Mouse (Mus musculus) forebrain, embryonic 16.5 days (tissue): ENCODE results near the gene Magi3. TPM values are rescaled to one million over a fixed set of nuclear protein-coding genes. Genes with fewer than 3 reads are reported as not detected.
A peak's percentile ranks its signal among the peaks of the same experiment; 100 is the strongest.

Experiments
- ATAC-seq: fragments of 200-750 bp; cut with Nextera tagmentation; 2 replicates; pipeline ENCODE4 v1.8.0; 2017; ENCODE audit warnings: mild to moderate bottlenecking, moderate library complexity
- H3K27ac ChIP-seq: fragments of 300-500 bp; sonication (generic); 2 replicates; pipeline ENCODE4 v1.5.1; 2014; ENCODE audit warnings: low read length, control low read depth
- H3K27me3 ChIP-seq: fragments of 300-500 bp; sonication (generic); replicated peaks from 2 replicates; pipeline ENCODE4 v1.6.1; 2014; ENCODE audit warnings: low read length; ENCODE audit not compliant: control insufficient read depth, insufficient read depth
- H3K36me3 ChIP-seq: fragments of 300-500 bp; sonication (generic); 2 replicates; pipeline ENCODE4 v1.6.1; 2014; ENCODE audit not compliant: control insufficient read depth, insufficient read depth
- H3K4me1 ChIP-seq: fragments of 300-500 bp; sonication (generic); replicated peaks from 2 replicates; pipeline ENCODE4 v1.6.1; 2014; ENCODE audit warnings: low read length; ENCODE audit not compliant: control insufficient read depth, insufficient read depth
- H3K4me2 ChIP-seq: fragments of 300-500 bp; sonication (generic); 2 replicates; pipeline ENCODE4 v1.6.1; 2014; ENCODE audit warnings: mild to moderate bottlenecking, low read length, control low read depth
- H3K4me3 ChIP-seq: fragments of 300-500 bp; sonication (generic); replicated peaks from 2 replicates; pipeline ENCODE4 v1.5.1; 2014; ENCODE audit warnings: mild to moderate bottlenecking, low read length, control low read depth
- H3K9ac ChIP-seq: fragments of 300-500 bp; sonication (generic); replicated peaks from 2 replicates; pipeline ENCODE4 v1.6.1; 2014; ENCODE audit warnings: low read depth, low read length, control low read depth
- H3K9me3 ChIP-seq: fragments of 300-500 bp; sonication (generic); 2 replicates; pipeline ENCODE4 v1.6.1; 2016; ENCODE audit warnings: low read length; ENCODE audit not compliant: control insufficient read depth
- WGBS: fragments of 180-500 bp; shearing (Covaris S2); extraction: QIAGEN DNeasy Blood & Tissue Kit; methylation state at CpG from one replicate; pipeline ENCODE4 v1.1.7; 2014; 5-methylcytosine and 5-hydroxymethylcytosine counted together
- polyA plus RNA-seq: library from polyadenylated mRNA; unstranded; fragments of >200 nt; fragmentation: Nextera tagmentation; extraction: Ambion mirVana; gene quantifications from 2 replicates; pipeline ENCODE4 v1.2.1, GENCODE M21; 2015

Magi3 gene
- polyA plus RNA-seq, 1 experiment from 2014 or later = 7.6 TPM

DNA sequence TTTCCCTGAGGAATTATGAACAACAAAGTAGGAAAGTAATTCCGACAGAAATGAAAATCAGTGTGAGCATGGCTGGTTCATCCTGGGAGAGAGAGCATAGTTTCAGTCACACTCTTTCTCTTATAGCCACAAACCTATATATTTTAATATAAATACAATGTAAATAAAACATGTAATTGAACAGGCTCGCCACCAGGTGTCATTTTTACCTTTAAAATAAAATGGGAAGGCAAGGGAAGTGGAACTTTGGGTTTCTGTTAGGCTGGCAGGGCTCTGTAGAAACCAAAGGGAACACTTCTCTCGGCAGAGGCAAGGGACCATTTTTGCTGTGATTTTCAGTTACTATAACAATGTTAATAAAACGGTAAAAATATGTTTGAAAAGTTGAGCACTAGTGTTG is 200.7 kb downstream of the Magi3 start:
- Histone ChIP-seq H3K9me3 (no peaks in the 10 kb centered on the region), H3K4me2 (no peak overlapping the region), H3K36me3 (peaks cover 8% of the 10 kb centered on the region), H3K4me1 (no peaks in the 10 kb centered on the region), H3K27me3 (no peaks in the 10 kb centered on the region), H3K27ac (no peak overlapping the region), H3K9ac (no peak overlapping the region), H3K4me3 (no peak overlapping the region)
- no peak for ATAC-seq
- WGBS = 60% methylated on average over 4 of the region's 4 CpGs

DNA sequence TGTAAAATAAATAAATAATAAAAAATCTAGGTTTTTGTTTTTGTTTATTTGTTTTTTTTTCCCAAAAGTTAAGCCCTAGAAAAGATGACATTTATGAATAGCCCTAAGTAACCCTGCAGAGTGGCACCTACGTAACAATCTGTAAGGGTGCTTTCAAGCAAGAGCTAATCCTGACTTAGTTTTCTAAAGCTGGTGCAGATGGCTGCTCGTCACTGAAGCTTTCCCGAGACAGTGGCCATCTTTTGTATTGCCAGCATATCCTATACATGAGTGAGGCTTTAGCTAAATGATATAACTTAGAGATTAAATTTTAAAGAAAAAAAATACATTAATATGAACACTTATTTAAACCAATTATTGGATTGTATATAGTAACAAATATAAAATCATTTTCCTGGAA is 202.2 kb downstream of the Magi3 start:
- peaks cover 8% of the 10 kb centered on the region for H3K36me3 ChIP-seq
- 41% methylated on average over 3 of the region's 3 CpGs for WGBS
- no peak for ATAC-seq

DNA sequence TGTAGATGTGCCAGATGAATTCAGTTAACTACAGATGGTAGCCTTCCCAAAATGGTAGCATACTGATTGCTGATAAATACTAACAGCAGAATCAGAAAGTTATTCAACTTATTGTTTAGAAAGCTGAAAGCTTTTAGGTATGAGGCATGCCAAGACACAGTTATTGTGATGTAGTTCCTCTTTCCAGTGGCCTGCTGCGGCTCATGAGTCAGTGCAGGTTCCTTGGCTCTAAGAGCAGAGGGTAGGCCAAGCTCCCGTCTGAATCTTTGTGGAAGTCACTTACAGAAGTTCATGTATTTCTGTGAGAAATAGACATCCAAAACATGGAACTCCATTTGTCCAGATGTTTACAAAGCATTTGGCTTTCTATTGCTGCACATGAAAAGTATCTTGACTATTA is 208.2 kb downstream of the Magi3 start:
- WGBS = 87% methylated on average over 2 of the region's 2 CpGs
- Histone ChIP-seq H3K4me3 (no peak overlapping the region), H3K9me3 (no peaks in the 10 kb centered on the region), H3K9ac (no peak overlapping the region), H3K27me3 (no peaks in the 10 kb centered on the region), H3K4me2 (no peak overlapping the region), H3K36me3 (peaks cover 6% of the 10 kb centered on the region; the same call in 1 of the 2 replicates), H3K27ac (no peak overlapping the region), H3K4me1 (peaks cover 1% of the 10 kb centered on the region)
- no peak for ATAC-seq

More for the DNA sequence above, 202.2 kb downstream of the Magi3 start:
- no peak overlapping the region for H3K4me3 ChIP-seq
- H3K9me3 ChIP-seq = no peaks in the 10 kb centered on the region
- no peaks in the 10 kb centered on the region for H3K27me3 ChIP-seq
- H3K4me1 ChIP-seq = no peaks in the 10 kb centered on the region
- no peak overlapping the region for H3K27ac ChIP-seq
- no peak overlapping the region for H3K4me2 ChIP-seq
- H3K9ac ChIP-seq = no peak overlapping the region

DNA sequence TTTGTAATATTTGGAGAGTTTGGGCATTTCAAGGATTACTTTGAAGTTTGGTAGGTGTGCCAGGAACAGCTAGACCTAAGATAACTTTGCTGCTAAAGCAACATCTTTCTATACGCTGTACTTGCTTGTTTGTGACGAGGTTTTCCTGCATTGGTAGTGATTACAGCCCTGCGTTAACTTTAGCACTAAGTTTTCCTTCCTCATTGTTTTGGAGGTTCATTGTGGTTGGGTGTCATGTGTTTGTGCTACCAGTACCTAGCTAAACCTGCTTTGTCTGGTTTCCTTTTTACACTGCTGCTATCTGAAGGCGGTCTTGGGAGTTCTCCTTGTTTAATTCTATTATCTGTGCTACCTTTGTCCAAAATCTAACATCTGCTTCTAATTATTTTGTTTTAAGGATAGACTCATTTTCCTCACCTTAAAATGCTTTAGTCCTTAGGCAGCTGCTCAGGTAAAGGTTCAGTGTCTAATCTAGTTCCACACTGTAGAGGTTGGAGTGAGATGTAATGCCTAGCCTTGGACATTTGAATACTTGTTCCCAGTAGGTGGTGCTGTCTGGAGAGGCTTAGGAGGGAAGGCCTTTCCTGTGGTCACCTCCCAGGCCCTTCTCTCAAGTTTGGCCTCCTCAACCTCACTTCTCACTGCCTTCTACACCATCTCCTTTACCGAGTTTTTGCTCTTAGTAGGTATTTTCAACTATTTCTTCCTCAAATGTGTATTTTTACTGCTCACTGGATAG is 210.1 kb downstream of the Magi3 start:
- Histone ChIP-seq H3K9ac (no peak overlapping the region), H3K4me3 (no peak overlapping the region)
- ATAC-seq = no peak

DNA sequence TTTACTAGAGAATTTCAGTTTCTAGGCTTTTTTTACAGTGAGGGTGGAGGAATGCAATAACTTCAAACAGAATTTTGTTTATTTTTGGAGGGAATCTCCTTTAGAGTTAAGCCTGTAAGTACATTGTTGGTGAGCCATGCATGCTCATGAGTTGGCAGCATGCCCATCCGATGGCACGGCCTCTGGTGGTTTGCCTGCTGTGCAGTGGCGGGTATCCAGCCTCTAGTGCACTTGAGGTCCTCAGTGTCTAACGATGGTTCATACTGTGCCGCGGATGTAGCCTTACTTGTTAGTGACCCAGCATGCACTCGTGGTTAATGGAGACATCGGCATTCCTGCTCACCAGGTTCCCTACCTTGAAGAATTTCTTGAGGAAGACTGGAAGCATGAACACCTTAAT is 212.7 kb downstream of the Magi3 start:
- Histone ChIP-seq H3K4me1 (peaks cover 3% of the 10 kb centered on the region), H3K9me3 (no peaks in the 10 kb centered on the region), H3K4me3 (no peak overlapping the region), H3K27me3 (no peaks in the 10 kb centered on the region), H3K4me2 (no peak overlapping the region), H3K36me3 (peaks cover 16% of the 10 kb centered on the region), H3K9ac (no peak overlapping the region), H3K27ac (no peak overlapping the region)
- ATAC-seq = peak; percentile 57; the same call in 1 of the 2 replicates
- 30% methylated on average over 8 of the region's 8 CpGs for WGBS

More for the DNA sequence above, 210.1 kb downstream of the Magi3 start:
- H3K27me3 ChIP-seq = no peaks in the 10 kb centered on the region
- peaks cover 11% of the 10 kb centered on the region for H3K36me3 ChIP-seq
- WGBS = 93% methylated on average over 5 of the region's 5 CpGs
- H3K4me1 ChIP-seq = peaks cover 3% of the 10 kb centered on the region
- no peak overlapping the region for H3K27ac ChIP-seq
- H3K9me3 ChIP-seq = no peaks in the 10 kb centered on the region
- H3K4me2 ChIP-seq = no peak overlapping the region

DNA sequence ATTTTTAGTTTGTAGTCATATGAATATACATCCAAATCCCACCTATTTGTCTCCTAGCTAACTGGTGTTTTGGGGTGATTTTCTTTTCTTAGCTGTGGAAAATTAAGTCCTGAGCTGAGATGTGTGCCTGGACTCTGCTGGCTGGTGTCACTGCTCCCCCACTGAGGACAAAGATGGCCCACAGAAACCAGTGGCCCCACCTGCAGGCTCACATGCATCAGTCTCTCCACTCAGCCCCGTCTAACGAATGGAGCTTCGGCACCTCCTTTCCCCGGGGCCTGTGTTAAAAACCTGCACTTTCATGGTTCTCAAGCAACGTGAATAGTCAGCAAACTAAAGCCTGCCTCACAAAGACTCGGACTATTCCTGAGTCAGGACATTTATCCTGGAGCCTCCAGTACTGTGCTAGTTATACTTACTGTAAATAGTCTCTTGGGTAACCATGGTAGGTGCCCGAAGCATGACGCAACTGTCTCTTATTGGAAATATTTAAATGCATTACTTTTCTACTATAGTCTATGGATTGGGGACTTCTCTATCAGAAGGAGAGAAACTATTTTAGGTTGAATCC is 213.2 kb downstream of the Magi3 start:
- Histone ChIP-seq H3K9me3 (no peaks in the 10 kb centered on the region), H3K4me2 (no peak overlapping the region), H3K9ac (no peak overlapping the region), H3K4me3 (no peak overlapping the region), H3K36me3 (peaks cover 16% of the 10 kb centered on the region), H3K27me3 (no peaks in the 10 kb centered on the region), H3K27ac (no peak overlapping the region), H3K4me1 (peaks cover 3% of the 10 kb centered on the region)
- WGBS = 42% methylated on average over 8 of the region's 8 CpGs
- peak; percentile 40 for ATAC-seq

DNA sequence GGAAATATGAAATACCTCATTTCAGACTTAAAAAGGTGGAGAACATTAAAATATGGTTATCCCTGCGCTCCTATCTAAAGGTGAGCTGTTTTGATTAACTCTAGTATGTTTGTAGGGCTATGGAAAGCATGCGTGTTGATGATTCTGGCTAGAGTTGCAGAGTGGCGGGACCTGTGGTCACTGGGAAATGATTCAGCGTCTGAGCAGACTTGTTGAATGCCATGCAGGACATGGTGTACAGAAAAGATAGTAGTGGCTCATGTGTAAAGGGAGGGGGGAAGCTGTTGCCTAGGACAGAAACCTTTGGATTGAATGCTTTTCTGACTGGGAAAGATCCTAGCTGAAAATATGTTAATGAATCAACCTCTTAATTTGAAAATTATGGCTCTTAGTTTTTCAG is 221.4 kb downstream of the Magi3 start:
- Histone ChIP-seq H3K9ac (no peak overlapping the region), H3K27ac (no peak overlapping the region), H3K9me3 (no peaks in the 10 kb centered on the region), H3K36me3 (peaks cover 13% of the 10 kb centered on the region; the same call in 1 of the 2 replicates), H3K4me2 (no peak overlapping the region), H3K4me3 (no peak overlapping the region), H3K27me3 (no peaks in the 10 kb centered on the region), H3K4me1 (no peaks in the 10 kb centered on the region)
- ATAC-seq = no peak
- WGBS = 93% methylated on average over 4 of the region's 4 CpGs

- Histone ChIP-seq H3K27ac (no peak overlapping the region), H3K36me3 (peaks cover 16% of the 10 kb centered on the region), H3K9me3 (no peaks in the 10 kb centered on the region), H3K4me3 (no peak overlapping the region), H3K27me3 (no peaks in the 10 kb centered on the region), H3K4me1 (no peaks in the 10 kb centered on the region), H3K4me2 (no peak overlapping the region), H3K9ac (no peak overlapping the region)
- ATAC-seq = no peak
- 94% methylated on average over 3 of the region's 3 CpGs for WGBS
Observed at GRCm38 (mm10) chr3:103991271-103991670, 228.9 kb downstream of the Magi3 start.

GRCm38 (mm10) chr3:103989352-103989751 is 230.8 kb downstream of the Magi3 start:
- H3K4me1 ChIP-seq = no peaks in the 10 kb centered on the region
- no peak overlapping the region for H3K27ac ChIP-seq
- ATAC-seq = no peak
- no peak overlapping the region for H3K9ac ChIP-seq
- H3K4me3 ChIP-seq = no peak overlapping the region
- no peaks in the 10 kb centered on the region for H3K27me3 ChIP-seq
- H3K9me3 ChIP-seq = no peaks in the 10 kb centered on the region
- H3K36me3 ChIP-seq = peaks cover 20% of the 10 kb centered on the region
- H3K4me2 ChIP-seq = no peak overlapping the region
- WGBS = 94% methylated on average over 4 of the region's 4 CpGs
